Mouse (Mus musculus) embryonic fibroblast, embryonic 13.5 days (primary cell): ENCODE results near the gene Wdr81.

Experiments used
- CTCF ChIP-seq: IDR thresholded peaks from 2 replicates; pipeline ENCODE4 v1.5.1; 2011; ENCODE audit warnings: mild to moderate bottlenecking, control low read depth, low read length, moderate library complexity, borderline replicate concordance; ENCODE audit not compliant: insufficient read depth
- POLR2A ChIP-seq: IDR thresholded peaks from 2 replicates; pipeline ENCODE4 v1.6.1; 2011; ENCODE audit warnings: low read depth, mild to moderate bottlenecking, control low read depth, low read length, moderate library complexity

GRCm38 (mm10) chr11:75458628-75459041 lies 4.1 kb upstream of the Wdr81 start:
- TF ChIP-seq CTCF, result no peak
- no peak for TF ChIP-seq POLR2A
